Mouse (Mus musculus) layer of hippocampus, postnatal 25 days (tissue): ENCODE results near the gene AI413582. TPM values are rescaled to one million over a fixed set of nuclear protein-coding genes. Genes with fewer than 3 reads are reported as not detected.
A peak's percentile ranks its signal among the peaks of the same experiment; 100 is the strongest.

Experiments used
- DNase-seq, 2 experiments: peaks; one replicate each; pipeline ENCODE4 v3.0.0; 2022; ENCODE audit warnings: mixed read lengths in 2 of 2, low spot score in 1 of 2; ENCODE audit errors: extremely low spot score in 1 of 2
- total RNA-seq, 2 experiments: library from RNA; stranded (reverse); gene quantifications; 2 replicates each; pipeline ENCODE4 v1.2.3; 2021

AI413582 gene
- total RNA-seq, 2 experiments from 2014 or later, result 65.6 to 69.5 TPM

DNA sequence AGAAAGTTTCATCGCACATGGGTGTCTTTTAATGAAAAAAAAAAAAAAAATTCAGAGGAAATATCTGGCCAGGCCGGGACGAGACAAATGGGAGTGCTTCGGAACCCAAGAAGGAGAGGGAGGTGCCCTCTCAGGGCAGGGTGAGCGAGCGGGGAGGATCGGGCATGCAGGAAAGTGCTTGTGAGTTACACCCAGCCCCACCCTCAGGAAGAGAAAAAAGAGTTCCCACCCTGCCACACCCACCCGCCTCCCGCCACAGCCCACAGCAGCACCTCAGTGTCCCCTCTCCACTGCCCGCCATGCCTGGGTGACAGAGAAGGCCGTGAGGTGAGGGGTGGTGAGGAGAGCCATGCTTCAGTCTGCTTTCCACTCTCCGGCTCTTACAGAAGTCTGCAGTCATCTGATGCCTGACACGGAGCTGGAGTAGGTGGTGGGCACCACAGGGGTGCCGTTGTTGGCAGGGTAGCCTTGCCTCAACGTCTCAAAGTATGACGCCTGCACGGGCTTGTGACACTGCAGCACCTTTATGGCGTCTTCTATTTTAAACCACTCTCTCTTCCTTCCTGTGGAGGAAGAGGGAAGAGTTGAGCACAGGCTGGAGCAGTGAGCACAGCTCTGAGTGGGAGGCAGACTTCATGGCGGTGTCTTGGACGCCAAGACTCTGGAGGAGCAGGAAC lies 15.0 kb upstream of the AI413582 start:
- no peak for DNase-seq

- DNase-seq, result no peak
Observed at GRCm38 (mm10) chr17:27579816-27580215, 14.3 kb upstream of the AI413582 start.

- no peak for DNase-seq
Observed at GRCm38 (mm10) chr17:27578487-27578886, 12.9 kb upstream of the AI413582 start.

GRCm38 (mm10) chr17:27577468-27577867 lies 11.9 kb upstream of the AI413582 start:
- no peak for DNase-seq

DNA sequence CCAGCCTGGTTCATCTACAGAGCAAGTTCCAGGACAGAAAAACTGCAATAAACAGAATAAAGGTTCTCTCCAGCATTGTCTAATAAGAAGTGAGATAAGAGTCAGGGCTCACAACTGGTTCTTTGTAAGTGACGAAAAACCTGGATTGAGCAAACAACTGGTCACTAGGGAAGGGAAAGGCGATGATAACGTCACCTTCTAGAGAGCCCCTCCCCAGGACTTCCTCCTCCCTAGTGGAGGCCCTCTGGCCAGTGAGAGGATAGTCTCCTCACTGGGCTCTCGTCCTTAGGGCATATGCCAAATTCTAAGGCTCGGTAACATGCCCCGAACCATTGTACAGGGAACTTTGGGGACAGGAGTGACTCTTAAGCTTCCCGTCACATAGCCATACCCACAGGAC lies 10.5 kb upstream of the AI413582 start:
- DNase-seq, result no peak

- no peak for DNase-seq
Observed at GRCm38 (mm10) chr17:27575116-27575776, 9.7 kb upstream of the AI413582 start.

GRCm38 (mm10) chr17:27574470-27575115 lies 9.0 kb upstream of the AI413582 start:
- DNase-seq, result peak in 1 of 2 experiments; percentile 48

DNA sequence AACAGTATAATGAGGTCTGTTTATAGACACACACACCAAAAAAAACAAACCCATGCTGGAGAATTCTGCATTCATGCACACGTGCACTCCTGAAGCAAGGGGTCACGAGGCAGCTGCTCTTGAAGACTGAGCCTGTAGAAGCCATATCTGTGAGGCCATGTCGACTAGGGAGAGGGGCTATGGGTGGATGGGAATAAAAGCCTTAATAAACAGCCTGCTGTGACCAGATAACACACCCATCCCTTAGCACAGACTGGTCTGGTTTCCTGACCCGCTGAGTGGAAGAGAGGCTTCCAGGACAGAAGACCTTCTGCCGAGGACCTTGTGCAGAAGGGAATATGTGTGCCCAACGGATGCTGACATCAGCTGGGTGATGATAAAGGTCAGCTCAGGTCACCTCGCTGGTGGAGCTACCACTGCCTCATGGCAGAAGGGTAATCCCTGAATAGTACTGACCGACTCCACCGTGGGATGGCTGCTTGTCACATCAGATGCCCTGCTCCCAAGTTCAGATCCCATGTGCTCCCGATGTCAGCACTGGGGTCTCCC lies 8.3 kb upstream of the AI413582 start:
- DNase-seq, result no peak

GRCm38 (mm10) chr17:27571315-27571714 lies 5.8 kb upstream of the AI413582 start:
- no peak for DNase-seq

- DNase-seq, result no peak
Observed at GRCm38 (mm10) chr17:27568228-27568627, 2.7 kb upstream of the AI413582 start.

- no peak for DNase-seq
Observed at GRCm38 (mm10) chr17:27565942-27566267, 349 bp upstream of the AI413582 start.

- DNase-seq, result no peak
Observed at GRCm38 (mm10) chr17:27564391-27565162, 979 bp downstream of the AI413582 start.

- no peak for DNase-seq
Observed at GRCm38 (mm10) chr17:27563771-27564244, 1.7 kb downstream of the AI413582 start.

DNA sequence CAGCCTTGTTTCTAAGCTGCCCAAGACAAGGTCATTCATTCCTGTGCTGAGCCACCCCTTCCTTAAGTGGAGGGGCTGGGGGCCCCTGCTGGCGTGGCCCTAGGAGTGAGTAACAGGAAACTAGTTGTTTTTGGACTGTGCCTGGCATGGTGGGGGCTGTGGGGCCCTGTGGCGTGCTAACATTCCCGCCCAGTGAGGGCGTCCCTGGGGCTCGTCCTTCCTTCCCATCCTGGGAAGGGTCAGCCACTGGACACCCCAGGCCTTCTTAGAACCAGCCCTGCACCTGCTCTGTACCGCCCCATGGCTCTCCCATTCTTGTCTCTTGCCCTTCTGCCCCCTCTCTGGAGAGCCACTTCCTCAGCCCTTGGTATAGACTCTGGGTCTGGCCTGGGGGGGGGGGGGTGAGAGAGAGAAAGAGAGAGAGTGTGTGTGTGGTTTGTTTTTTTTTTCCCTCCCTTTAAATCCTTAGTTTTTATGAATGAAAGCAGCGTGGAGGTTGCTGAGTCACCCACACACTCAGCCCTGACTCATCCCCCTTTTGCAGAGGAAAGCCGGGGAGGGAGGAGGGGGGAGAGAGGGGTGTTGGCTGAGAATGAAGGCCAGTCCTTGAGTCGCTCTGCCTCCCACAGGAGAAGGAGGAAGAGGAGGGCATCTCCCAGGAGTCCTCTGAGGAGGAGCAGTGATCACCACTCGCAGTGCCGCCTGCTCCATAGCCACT lies 3.6 kb downstream of the AI413582 start:
- no peak for DNase-seq

DNA sequence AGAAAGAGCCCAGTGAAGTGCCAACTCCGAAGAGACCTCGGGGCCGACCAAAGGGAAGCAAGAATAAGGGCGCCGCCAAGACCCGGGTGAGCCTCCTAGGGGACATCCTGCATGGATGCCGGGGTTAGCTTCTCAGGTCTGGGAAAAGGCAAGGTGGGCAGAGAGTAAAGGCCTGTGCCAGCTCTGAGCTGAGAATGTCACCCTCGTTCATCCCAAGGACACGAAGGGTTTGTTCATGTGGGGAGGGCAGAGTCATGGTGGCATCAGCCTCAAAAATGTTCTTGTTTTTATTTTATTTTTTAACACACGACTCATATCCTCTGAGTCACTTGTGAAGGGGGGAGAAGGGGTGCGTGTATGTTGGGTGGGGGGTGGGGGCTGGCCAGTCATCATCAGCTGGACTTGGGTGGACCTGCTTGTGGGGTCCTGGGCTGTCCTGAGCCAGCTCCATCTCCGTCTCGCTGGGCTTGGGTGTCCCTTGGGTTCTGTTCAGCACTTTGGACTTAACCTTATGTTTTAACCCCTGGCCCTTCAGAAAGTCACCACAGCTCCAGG lies 4.6 kb downstream of the AI413582 start:
- DNase-seq, result no peak

DNA sequence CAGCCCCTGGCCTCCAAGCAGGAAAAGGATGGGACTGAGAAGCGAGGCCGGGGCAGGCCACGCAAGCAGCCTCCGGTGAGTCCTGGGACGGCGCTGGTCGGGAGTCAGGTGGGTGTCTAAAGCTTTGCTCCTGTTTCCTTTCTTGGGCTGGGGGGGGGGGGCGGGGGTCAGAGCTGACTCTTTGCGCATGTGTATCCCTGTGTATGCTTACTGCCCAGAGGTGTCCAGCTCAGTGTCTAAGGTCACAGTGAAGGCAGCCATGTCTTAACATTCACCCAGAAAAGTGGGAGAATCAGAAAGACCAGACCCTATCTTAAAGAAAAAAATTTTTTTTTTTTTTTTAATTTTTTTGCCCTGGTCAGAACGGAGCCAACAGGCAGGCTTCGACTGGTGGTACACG lies 6.0 kb downstream of the AI413582 start:
- no peak for DNase-seq

GRCm38 (mm10) chr17:27558845-27559244 lies 6.7 kb downstream of the AI413582 start:
- no peak for DNase-seq

GRCm38 (mm10) chr17:27557927-27558661 lies 7.5 kb downstream of the AI413582 start:
- no peak for DNase-seq
